Mouse (Mus musculus): ENCODE results near the gene Gm20388. TPM values are rescaled to one million over a fixed set of nuclear protein-coding genes. Genes with fewer than 3 reads are reported as not detected.

Gene Gm20388
- polyA plus RNA-seq, 1 experiment from 2014 or later, result not detected

- no peak overlapping the region for H3K9ac ChIP-seq
- ATAC-seq (ENCODE audit: low FRiP score), result no peak
- H3K36me3 ChIP-seq (replicated peaks; ENCODE audit: control insufficient read depth, insufficient read depth), result no peaks in the 10 kb centered on the region
- H3K27ac ChIP-seq, result no peak overlapping the region
- H3K4me1 ChIP-seq (replicated peaks; ENCODE audit: control insufficient read depth, insufficient read depth, low read length), result no peaks in the 10 kb centered on the region
- H3K4me3 ChIP-seq (replicated peaks; ENCODE audit: low read length), result no peak overlapping the region
- H3K4me2 ChIP-seq (replicated peaks), result no peak overlapping the region
- H3K9me3 ChIP-seq (ENCODE audit: control insufficient read depth, low read length), result no peaks in the 10 kb centered on the region
- WGBS, result 53% methylated on average over 11 of the region's 11 CpGs
- DNase-seq (ENCODE audit: low spot score), result no peak
- no peaks in the 10 kb centered on the region for H3K27me3 ChIP-seq (ENCODE audit: control insufficient read depth, insufficient read depth, low read length)
These were observed 2234.2 kb downstream of the Gm20388 start for GRCm38 (mm10) chr8:122144729-122145311.

- WGBS, result 84% methylated on average over 4 of the region's 4 CpGs
These were observed 2238.4 kb downstream of the Gm20388 start for GRCm38 (mm10) chr8:122149045-122149444.

GRCm38 (mm10) chr8:122149606-122150005 lies 2239.0 kb downstream of the Gm20388 start:
- 90% methylated on average over 8 of the region's 8 CpGs for WGBS
- H3K9ac ChIP-seq, result no peak overlapping the region
- DNase-seq (ENCODE audit: low spot score) (no peak), ATAC-seq (ENCODE audit: low FRiP score) (no peak)
- H3K27me3 ChIP-seq (ENCODE audit: control insufficient read depth, insufficient read depth, low read length), result no peaks in the 10 kb centered on the region
- no peak overlapping the region for H3K4me2 ChIP-seq (replicated peaks)
- no peak overlapping the region for H3K27ac ChIP-seq
- no peaks in the 10 kb centered on the region for H3K36me3 ChIP-seq (replicated peaks; ENCODE audit: control insufficient read depth, insufficient read depth)
- H3K4me1 ChIP-seq (replicated peaks; ENCODE audit: control insufficient read depth, insufficient read depth, low read length), result no peaks in the 10 kb centered on the region
- H3K9me3 ChIP-seq (ENCODE audit: control insufficient read depth, low read length), result no peaks in the 10 kb centered on the region
- no peak overlapping the region for H3K4me3 ChIP-seq (replicated peaks; ENCODE audit: low read length)

More at GRCm38 (mm10) chr8:122149045-122149444, 2238.4 kb downstream of the Gm20388 start:
- H3K9me3 ChIP-seq (ENCODE audit: control insufficient read depth, low read length), result no peaks in the 10 kb centered on the region
- no peaks in the 10 kb centered on the region for H3K4me1 ChIP-seq (replicated peaks; ENCODE audit: control insufficient read depth, insufficient read depth, low read length)
- ATAC-seq (ENCODE audit: low FRiP score) (no peak), DNase-seq (ENCODE audit: low spot score) (no peak)
- H3K27me3 ChIP-seq (ENCODE audit: control insufficient read depth, insufficient read depth, low read length), result no peaks in the 10 kb centered on the region
- no peaks in the 10 kb centered on the region for H3K36me3 ChIP-seq (replicated peaks; ENCODE audit: control insufficient read depth, insufficient read depth)
- no peak overlapping the region for H3K9ac ChIP-seq
- H3K4me2 ChIP-seq (replicated peaks), result no peak overlapping the region
- H3K27ac ChIP-seq, result no peak overlapping the region
- no peak overlapping the region for H3K4me3 ChIP-seq (replicated peaks; ENCODE audit: low read length)

- DNase-seq (ENCODE audit: low spot score) (no peak), ATAC-seq (ENCODE audit: low FRiP score) (no peak)
- Histone ChIP-seq H3K36me3 (replicated peaks; ENCODE audit: control insufficient read depth, insufficient read depth) (no peaks in the 10 kb centered on the region), H3K4me2 (replicated peaks) (no peak overlapping the region), H3K9ac (no peak overlapping the region), H3K4me3 (replicated peaks; ENCODE audit: low read length) (no peak overlapping the region), H3K4me1 (replicated peaks; ENCODE audit: control insufficient read depth, insufficient read depth, low read length) (0 out of 2 replicates have a peak, but pooled peaks cover 3% of the 10 kb centered on the region), H3K27me3 (ENCODE audit: control insufficient read depth, insufficient read depth, low read length) (no peaks in the 10 kb centered on the region), H3K9me3 (ENCODE audit: control insufficient read depth, low read length) (no peaks in the 10 kb centered on the region), H3K27ac (no peak overlapping the region)
- 89% methylated on average over 3 of the region's 3 CpGs for WGBS
These were observed 2240.9 kb downstream of the Gm20388 start for GRCm38 (mm10) chr8:122151541-122151940.

GRCm38 (mm10) chr8:122155082-122155643 lies 2244.5 kb downstream of the Gm20388 start:
- DNase-seq (ENCODE audit: low spot score), result no peak
- H3K9ac ChIP-seq, result no peak overlapping the region
- no peaks in the 10 kb centered on the region for H3K36me3 ChIP-seq (replicated peaks; ENCODE audit: control insufficient read depth, insufficient read depth)
- no peak overlapping the region for H3K4me2 ChIP-seq (replicated peaks)
- H3K4me3 ChIP-seq (replicated peaks; ENCODE audit: low read length), result no peak overlapping the region
- no peaks in the 10 kb centered on the region for H3K27me3 ChIP-seq (ENCODE audit: control insufficient read depth, insufficient read depth, low read length)
- no peak for ATAC-seq (ENCODE audit: low FRiP score)
- WGBS, result 10% methylated on average over 10 of the region's 10 CpGs
- no peaks in the 10 kb centered on the region for H3K9me3 ChIP-seq (ENCODE audit: control insufficient read depth, low read length)
- 0 out of 2 replicates have a peak, but pooled peaks cover 3% of the 10 kb centered on the region for H3K4me1 ChIP-seq (replicated peaks; ENCODE audit: control insufficient read depth, insufficient read depth, low read length)
- no peak overlapping the region for H3K27ac ChIP-seq

GRCm38 (mm10) chr8:122155964-122156363 lies 2245.3 kb downstream of the Gm20388 start:
- Histone ChIP-seq H3K36me3 (replicated peaks; ENCODE audit: control insufficient read depth, insufficient read depth) (no peaks in the 10 kb centered on the region), H3K9me3 (ENCODE audit: control insufficient read depth, low read length) (no peaks in the 10 kb centered on the region), H3K27ac (no peak overlapping the region), H3K9ac (no peak overlapping the region), H3K4me3 (replicated peaks; ENCODE audit: low read length) (no peak overlapping the region), H3K4me1 (replicated peaks; ENCODE audit: control insufficient read depth, insufficient read depth, low read length) (0 out of 2 replicates have a peak, but pooled peaks cover 3% of the 10 kb centered on the region), H3K27me3 (ENCODE audit: control insufficient read depth, insufficient read depth, low read length) (no peaks in the 10 kb centered on the region), H3K4me2 (replicated peaks) (no peak overlapping the region)
- ATAC-seq (ENCODE audit: low FRiP score) (no peak), DNase-seq (ENCODE audit: low spot score) (no peak)
- WGBS, result 90% methylated on average over 9 of the region's 9 CpGs

GRCm38 (mm10) chr8:122157689-122158088 lies 2247.0 kb downstream of the Gm20388 start:
- Histone ChIP-seq H3K4me2 (replicated peaks) (no peak overlapping the region), H3K4me1 (replicated peaks; ENCODE audit: control insufficient read depth, insufficient read depth, low read length) (0 out of 2 replicates have a peak, but pooled peaks cover 3% of the 10 kb centered on the region), H3K27me3 (ENCODE audit: control insufficient read depth, insufficient read depth, low read length) (no peaks in the 10 kb centered on the region), H3K9ac (no peak overlapping the region), H3K27ac (no peak overlapping the region), H3K36me3 (replicated peaks; ENCODE audit: control insufficient read depth, insufficient read depth) (no peaks in the 10 kb centered on the region), H3K4me3 (replicated peaks; ENCODE audit: low read length) (no peak overlapping the region), H3K9me3 (ENCODE audit: control insufficient read depth, low read length) (no peaks in the 10 kb centered on the region)
- DNase-seq (ENCODE audit: low spot score) (no peak), ATAC-seq (ENCODE audit: low FRiP score) (no peak)
- WGBS, result 86% methylated on average over 12 of the region's 12 CpGs

GRCm38 (mm10) chr8:122160165-122160564 lies 2249.5 kb downstream of the Gm20388 start:
- DNase-seq (ENCODE audit: low spot score) (no peak), ATAC-seq (ENCODE audit: low FRiP score) (no peak)
- Histone ChIP-seq H3K4me1 (replicated peaks; ENCODE audit: control insufficient read depth, insufficient read depth, low read length) (0 out of 2 replicates have a peak, but pooled peaks cover 3% of the 10 kb centered on the region), H3K4me3 (replicated peaks; ENCODE audit: low read length) (no peak overlapping the region), H3K27ac (no peak overlapping the region), H3K27me3 (ENCODE audit: control insufficient read depth, insufficient read depth, low read length) (no peaks in the 10 kb centered on the region), H3K9ac (no peak overlapping the region), H3K36me3 (replicated peaks; ENCODE audit: control insufficient read depth, insufficient read depth) (no peaks in the 10 kb centered on the region), H3K4me2 (replicated peaks) (no peak overlapping the region), H3K9me3 (ENCODE audit: control insufficient read depth, low read length) (no peaks in the 10 kb centered on the region)
- WGBS, result 78% methylated on average over 5 of the region's 5 CpGs

- Histone ChIP-seq H3K4me3 (replicated peaks; ENCODE audit: low read length) (no peak overlapping the region), H3K4me2 (replicated peaks) (no peak overlapping the region), H3K4me1 (replicated peaks; ENCODE audit: control insufficient read depth, insufficient read depth, low read length) (no peaks in the 10 kb centered on the region), H3K9ac (no peak overlapping the region), H3K27ac (no peak overlapping the region), H3K9me3 (ENCODE audit: control insufficient read depth, low read length) (no peaks in the 10 kb centered on the region), H3K27me3 (ENCODE audit: control insufficient read depth, insufficient read depth, low read length) (no peaks in the 10 kb centered on the region), H3K36me3 (replicated peaks; ENCODE audit: control insufficient read depth, insufficient read depth) (no peaks in the 10 kb centered on the region)
- 39% methylated on average over 8 of the region's 8 CpGs for WGBS
- no peak for ATAC-seq (ENCODE audit: low FRiP score)
- DNase-seq (ENCODE audit: low spot score), result peak; percentile 52
These were observed 2252.4 kb downstream of the Gm20388 start for GRCm38 (mm10) chr8:122162992-122163391.
